Mouse (Mus musculus): Measurements from ENCODE around the gene Adam10.

- TF ChIP-seq POLR2A (IDR thresholded peaks at IDR 0.05; ENCODE audit: insufficient read depth, low read depth, low read length) (no peak), CTCF (IDR thresholded peaks at IDR 0.05; ENCODE audit: insufficient read depth, low read depth, low read length) (no peak)
Measured at GRCm38 (mm10) chr9:70827911-70828310, 149.1 kb downstream of the Adam10 start.

All from olfactory bulb, adult 2 months (tissue).